Mouse (Mus musculus) R1 (cell line): ENCODE results near the gene Znrd1as.

Experiments
- DNase-seq: peaks from one replicate; pipeline ENCODE4 v3.0.0-alpha.2; 2018; ENCODE audit warnings: low read depth, low spot score

The Znrd1as gene

GRCm38 (mm10) chr17:36950981-36951947, 7.1 kb upstream of the Znrd1as start, which contains the start of gene Ppp1r11:
TSS of gene Ppp1r11 (minus strand) at chr17:36951741.
- peak; percentile 99 for DNase-seq

- no peak for DNase-seq
Measured at GRCm38 (mm10) chr17:36952631-36953030, 5.8 kb upstream of the Znrd1as start.

- DNase-seq = no peak
Measured at GRCm38 (mm10) chr17:36953062-36953461, 5.3 kb upstream of the Znrd1as start.

GRCm38 (mm10) chr17:36958884-36959283, 492 bp downstream of the Znrd1as start:
- no peak for DNase-seq

- DNase-seq = peak; percentile 25
Measured at GRCm38 (mm10) chr17:36961125-36961524, 2.7 kb downstream of the Znrd1as start.

- peak; percentile 16 for DNase-seq
Measured at GRCm38 (mm10) chr17:36966875-36967274, 8.5 kb downstream of the Znrd1as start.

- DNase-seq = peak; percentile 90
Measured at GRCm38 (mm10) chr17:36970316-36970890, 12.0 kb downstream of the Znrd1as start.

GRCm38 (mm10) chr17:36971172-36971850, 12.9 kb downstream of the Znrd1as start:
- DNase-seq = peak; percentile 51

- DNase-seq = peak; percentile 91
Measured at GRCm38 (mm10) chr17:36972791-36973190, 14.4 kb downstream of the Znrd1as start.

GRCm38 (mm10) chr17:36973271-36973787, 14.9 kb downstream of the Znrd1as start:
- DNase-seq = peak; percentile 98

GRCm38 (mm10) chr17:36981221-36981813, 22.9 kb downstream of the Znrd1as start, which contains the start of gene 2410137M14Rik:
TSS of gene 2410137M14Rik (minus strand) at chr17:36981237.
- peak; percentile 76 for DNase-seq

GRCm38 (mm10) chr17:36981845-36982244, 23.5 kb downstream of the Znrd1as start:
- peak; percentile 92 for DNase-seq

GRCm38 (mm10) chr17:36982253-36983155, 24.1 kb downstream of the Znrd1as start:
- DNase-seq = peak; percentile 92

- peak; percentile 80 for DNase-seq
Measured at GRCm38 (mm10) chr17:36988475-36988874, 30.1 kb downstream of the Znrd1as start.

GRCm38 (mm10) chr17:36989437-36989836, 31.0 kb downstream of the Znrd1as start, which contains the start of gene H2-M5:
TSS of gene H2-M5 (minus strand) at chr17:36989537.
- DNase-seq = no peak

GRCm38 (mm10) chr17:36990630-36991029, 32.2 kb downstream of the Znrd1as start:
- peak; percentile 67 for DNase-seq

GRCm38 (mm10) chr17:36992336-36993104, 34.1 kb downstream of the Znrd1as start:
- DNase-seq = no peak

GRCm38 (mm10) chr17:36993770-36994325, 35.5 kb downstream of the Znrd1as start:
- peak; percentile 92 for DNase-seq

GRCm38 (mm10) chr17:36994528-36994927, 36.1 kb downstream of the Znrd1as start:
- no peak for DNase-seq
